Mouse (Mus musculus): ENCODE results near the gene Acsf2. TPM values are rescaled to one million over a fixed set of nuclear protein-coding genes. Genes with fewer than 3 reads are reported as not detected.

Acsf2 gene
- polyA plus RNA-seq, 1 experiment from 2014 or later: 5.9 TPM

GRCm38 (mm10) chr11:94513452-94513851, 88.2 kb downstream of the Acsf2 start:
- H3K4me2 ChIP-seq (replicated peaks): no peak overlapping the region

GRCm38 (mm10) chr11:94508976-94509375, 92.7 kb downstream of the Acsf2 start:
- no peak overlapping the region for H3K27ac ChIP-seq (replicated peaks)
- no peak overlapping the region for H3K4me2 ChIP-seq (replicated peaks)
- H3K4me3 ChIP-seq (replicated peaks): no peak overlapping the region
- no peak overlapping the region for H3K9ac ChIP-seq
- no peaks in the 10 kb centered on the region for H3K4me1 ChIP-seq
- no peak for ATAC-seq (ENCODE audit: insufficient number of reproducible peaks, low FRiP score, low TSS enrichment, low read depth)
- no peaks in the 10 kb centered on the region for H3K36me3 ChIP-seq
- H3K27me3 ChIP-seq: no peaks in the 10 kb centered on the region
- H3K9me3 ChIP-seq (replicated peaks): no peaks in the 10 kb centered on the region
- WGBS: 87% methylated on average over 10 of the region's 10 CpGs

More at GRCm38 (mm10) chr11:94513452-94513851, 88.2 kb downstream of the Acsf2 start:
- H3K27ac ChIP-seq (replicated peaks): no peak overlapping the region
- ATAC-seq (ENCODE audit: insufficient number of reproducible peaks, low FRiP score, low TSS enrichment, low read depth): peak; percentile 43; the same call in 1 of the 2 replicates
- WGBS: 30% methylated on average over 9 of the region's 9 CpGs
- H3K4me1 ChIP-seq: peaks cover 6% of the 10 kb centered on the region; the same call in 1 of the 2 replicates
- H3K27me3 ChIP-seq: no peaks in the 10 kb centered on the region
- no peaks in the 10 kb centered on the region for H3K9me3 ChIP-seq (replicated peaks)
- no peak overlapping the region for H3K4me3 ChIP-seq (replicated peaks)
- no peaks in the 10 kb centered on the region for H3K36me3 ChIP-seq
- no peak overlapping the region for H3K9ac ChIP-seq

Other genes with a start within 250 kb of the Acsf2 start
- 2.8 and 4.4 TPM in 2 replicates for gene Abcc3, start 208.9 kb downstream of the Acsf2 start, polyA plus RNA-seq (2015; fragmentation: Nextera tagmentation; extraction: Ambion mirVana)
- gene Cacna1g, start 127.7 kb downstream of the Acsf2 start, polyA plus RNA-seq (2015; fragmentation: Nextera tagmentation; extraction: Ambion mirVana): 29.1 and 30.3 TPM in 2 replicates
- 0.16 and 1.2 TPM in 2 replicates for gene Spata20, start 115.7 kb downstream of the Acsf2 start, polyA plus RNA-seq (2015; fragmentation: Nextera tagmentation; extraction: Ambion mirVana)
- 11.7 and 11.8 TPM in 2 replicates for gene Epn3, start 101.9 kb downstream of the Acsf2 start, polyA plus RNA-seq (2015; fragmentation: Nextera tagmentation; extraction: Ambion mirVana)
- gene Mycbpap, start 80.1 kb downstream of the Acsf2 start, polyA plus RNA-seq (2015; fragmentation: Nextera tagmentation; extraction: Ambion mirVana): 4.0 and 5.8 TPM in 2 replicates
- gene Rsad1, start 52.6 kb downstream of the Acsf2 start, polyA plus RNA-seq (2015; fragmentation: Nextera tagmentation; extraction: Ambion mirVana): 4.3 and 5.4 TPM in 2 replicates
- 7.5 and 12.0 TPM in 2 replicates for gene Chad, start 36.8 kb downstream of the Acsf2 start, polyA plus RNA-seq (2015; fragmentation: Nextera tagmentation; extraction: Ambion mirVana)
- gene Lrrc59, start 27.9 kb upstream of the Acsf2 start, polyA plus RNA-seq (2015; fragmentation: Nextera tagmentation; extraction: Ambion mirVana): 209 and 216 TPM in 2 replicates
- 138 and 141 TPM in 2 replicates for gene Mrpl27, start 51.9 kb upstream of the Acsf2 start, polyA plus RNA-seq (2015; fragmentation: Nextera tagmentation; extraction: Ambion mirVana)
- gene Eme1, start 52.1 kb upstream of the Acsf2 start, polyA plus RNA-seq (2015; fragmentation: Nextera tagmentation; extraction: Ambion mirVana): 12.9 and 15.8 TPM in 2 replicates
- gene Xylt2, start 75.6 kb upstream of the Acsf2 start, polyA plus RNA-seq (2015; fragmentation: Nextera tagmentation; extraction: Ambion mirVana): 26.3 and 27.3 TPM in 2 replicates
- 0.45 and 0.79 TPM in 2 replicates for gene Gm11541, start 102.6 kb upstream of the Acsf2 start, polyA plus RNA-seq (2015; fragmentation: Nextera tagmentation; extraction: Ambion mirVana)
- gene Cdc34b, start 139.9 kb upstream of the Acsf2 start, polyA plus RNA-seq (2015; fragmentation: Nextera tagmentation; extraction: Ambion mirVana): not detected in 2 replicates
- gene Tmem92, start 180.8 kb upstream of the Acsf2 start, polyA plus RNA-seq (2015; fragmentation: Nextera tagmentation; extraction: Ambion mirVana): not detected in 2 replicates

Data from embryonic facial prominence, embryonic 15.5 days (tissue).